Mouse (Mus musculus) heart, adult 2 months (tissue): ENCODE data around the gene Exoc3l2. TPM values are rescaled to one million over a fixed set of nuclear protein-coding genes. Genes with fewer than 3 reads are reported as not detected.

Source experiments
- DNase-seq, 2 experiments: peaks; one replicate each; pipeline ENCODE4 v3.0.0; 2021
- H3K27ac ChIP-seq: fragments of 200-600 bp; 2 replicates; pipeline ENCODE4 v1.8.1; 2022
- H3K27me3 ChIP-seq: fragments of 200-500 bp; 2 replicates; pipeline ENCODE4 v1.6.1; 2012; ENCODE audit warnings: mild to moderate bottlenecking, low read length, inconsistent platforms, mixed read lengths; ENCODE audit not compliant: control insufficient read depth, insufficient read depth
- H3K36me3 ChIP-seq: fragments of 200-500 bp; 2 replicates; pipeline ENCODE4 v1.6.1; 2012; ENCODE audit warnings: low read length, inconsistent platforms; ENCODE audit not compliant: control insufficient read depth, insufficient read depth
- H3K4me1 ChIP-seq: fragments of 200-500 bp; 2 replicates; pipeline ENCODE4 v1.6.1; 2011; ENCODE audit warnings: low read length; ENCODE audit not compliant: control insufficient read depth, insufficient read depth
- H3K4me3 ChIP-seq: fragments of 200-600 bp; 2 replicates; pipeline ENCODE4 v1.8.1; 2022
- H3K79me2 ChIP-seq: fragments of 200-500 bp; replicated peaks from 2 replicates; pipeline ENCODE4 v1.6.1; 2012; ENCODE audit warnings: mild to moderate bottlenecking, inconsistent platforms, low read length, moderate library complexity, mixed read lengths; ENCODE audit not compliant: control insufficient read depth, insufficient read depth
- H3K9ac ChIP-seq: fragments of 200-500 bp; 2 replicates; pipeline ENCODE4 v1.6.1; 2012; ENCODE audit warnings: low read depth, mild to moderate bottlenecking, control low read depth, inconsistent platforms, low read length, mixed read lengths
- CTCF ChIP-seq: fragments of 200-600 bp; IDR thresholded peaks from 2 replicates; pipeline ENCODE4 v1.8.1; 2022; ENCODE audit warnings: antibody characterized with exemption, mild to moderate bottlenecking, moderate library complexity
- EP300 ChIP-seq: fragments of 200-500 bp; IDR thresholded peaks from 2 replicates; pipeline ENCODE4 v1.6.1; 2011; ENCODE audit warnings: low read depth, low read length, control low read depth; ENCODE audit not compliant: insufficient read depth
- POLR2A ChIP-seq: fragments of 200-500 bp; IDR thresholded peaks from 2 replicates; pipeline ENCODE4 v1.6.1; 2011; ENCODE audit warnings: mild to moderate bottlenecking, low read depth, low read length, control low read depth; ENCODE audit not compliant: insufficient read depth
- WGBS: fragments of 180-500 bp; shearing (Covaris S2); methylation state at CpG from one replicate; pipeline ENCODE4 v1.1.7; 2018; 5-methylcytosine and 5-hydroxymethylcytosine counted together
- intact Hi-C: fragments of 180-260 bp; cut with DNase I; formaldehyde crosslinking; loops from one replicate; pipeline ENCODE4 v1.15.1; 2025
- polyA plus RNA-seq: library from polyadenylated mRNA; depleted of rRNA; stranded (reverse); fragments of >200 nt; gene quantifications from 2 replicates; pipeline ENCODE4 v1.2.3, GENCODE M21; 2012
- total RNA-seq, 2 experiments: library from RNA; stranded (reverse); gene quantifications; 2 replicates each; pipeline ENCODE4 v1.2.3; 2021

Gene Exoc3l2
- total and polyA plus RNA-seq, 3 experiments = 0.80 to 1.5 (median 1.2) TPM

- 98% methylated on average over 2 of the region's 2 CpGs for WGBS
- intact Hi-C loops = no loop called here
- H3K36me3 ChIP-seq = no peaks in the 10 kb centered on the region
- no peak overlapping the region for H3K9ac ChIP-seq
- no peaks in the 10 kb centered on the region for H3K79me2 ChIP-seq
- H3K4me3 ChIP-seq = no peak overlapping the region
- no peaks in the 10 kb centered on the region for H3K27me3 ChIP-seq
- no peaks in the 10 kb centered on the region for H3K4me1 ChIP-seq
- no peak overlapping the region for H3K27ac ChIP-seq
- no peak for DNase-seq
- TF ChIP-seq EP300 (no peak), CTCF (peak; percentile 44)
These were observed 30.7 kb upstream of the Exoc3l2 start for GRCm38 (mm10) chr7:19432475-19432874.

GRCm38 (mm10) chr7:19436276-19436675 lies 26.9 kb upstream of the Exoc3l2 start:
- no peak for DNase-seq
- H3K27ac ChIP-seq = no peak overlapping the region
- 100% methylated on average over 2 of the region's 2 CpGs for WGBS
- H3K4me3 ChIP-seq = no peak overlapping the region
- intact Hi-C loops = no loop called here
- H3K4me1 ChIP-seq = no peaks in the 10 kb centered on the region
- no peaks in the 10 kb centered on the region for H3K27me3 ChIP-seq
- H3K36me3 ChIP-seq = no peaks in the 10 kb centered on the region
- no peaks in the 10 kb centered on the region for H3K79me2 ChIP-seq
- H3K9ac ChIP-seq = no peak overlapping the region
- TF ChIP-seq POLR2A = no peak
- no peak for TF ChIP-seq CTCF
- TF ChIP-seq EP300 = no peak

GRCm38 (mm10) chr7:19437048-19437447 lies 26.1 kb upstream of the Exoc3l2 start:
- H3K27ac ChIP-seq = no peak overlapping the region
- H3K79me2 ChIP-seq = no peaks in the 10 kb centered on the region
- TF ChIP-seq CTCF = no peak
- DNase-seq = no peak
- intact Hi-C loops = no loop called here
- no peak overlapping the region for H3K9ac ChIP-seq
- H3K4me1 ChIP-seq = peaks cover 2% of the 10 kb centered on the region; the same call in 1 of the 2 replicates
- 84% methylated on average over 9 of the region's 9 CpGs for WGBS
- H3K36me3 ChIP-seq = no peaks in the 10 kb centered on the region; the same call in 1 of the 2 replicates
- no peak overlapping the region for H3K4me3 ChIP-seq
- H3K27me3 ChIP-seq = no peaks in the 10 kb centered on the region

GRCm38 (mm10) chr7:19441448-19442091 lies 21.6 kb upstream of the Exoc3l2 start:
- no peak for DNase-seq
- H3K27me3 ChIP-seq = no peaks in the 10 kb centered on the region
- H3K4me3 ChIP-seq = no peak overlapping the region
- WGBS = 42% methylated on average over 9 of the region's 9 CpGs
- no peak overlapping the region for H3K27ac ChIP-seq
- H3K4me1 ChIP-seq = peaks cover 2% of the 10 kb centered on the region; the same call in 1 of the 2 replicates
- TF ChIP-seq POLR2A (no peak), EP300 (no peak), CTCF (no peak)
- no peaks in the 10 kb centered on the region; the same call in 1 of the 2 replicates for H3K36me3 ChIP-seq
- H3K79me2 ChIP-seq = no peaks in the 10 kb centered on the region
- intact Hi-C loops = no loop called here
- H3K9ac ChIP-seq = no peak overlapping the region

- no peak for TF ChIP-seq POLR2A
- peak; percentile 76; the same call in 1 of the 2 replicates for TF ChIP-seq EP300
- 39% methylated on average over 3 of the region's 3 CpGs for WGBS
- H3K36me3 ChIP-seq = no peaks in the 10 kb centered on the region; the same call in 1 of the 2 replicates
These were observed 19.8 kb upstream of the Exoc3l2 start for GRCm38 (mm10) chr7:19443344-19443743.

GRCm38 (mm10) chr7:19444801-19445200 lies 18.3 kb upstream of the Exoc3l2 start:
- 71% methylated on average over 12 of the region's 12 CpGs for WGBS

More at GRCm38 (mm10) chr7:19443344-19443743, 19.8 kb upstream of the Exoc3l2 start:
- DNase-seq = peak; percentile 77 to 87
- intact Hi-C loops = no loop called here
- Histone ChIP-seq H3K79me2 (no peaks in the 10 kb centered on the region), H3K27ac (no peak overlapping the region), H3K27me3 (no peaks in the 10 kb centered on the region), H3K4me1 (peaks cover 2% of the 10 kb centered on the region; the same call in 1 of the 2 replicates), H3K9ac (no peak overlapping the region), H3K4me3 (no peak overlapping the region)

More at GRCm38 (mm10) chr7:19444801-19445200, 18.3 kb upstream of the Exoc3l2 start:
- Histone ChIP-seq H3K27ac (no peak overlapping the region), H3K4me1 (peaks cover 2% of the 10 kb centered on the region; the same call in 1 of the 2 replicates), H3K27me3 (no peaks in the 10 kb centered on the region), H3K36me3 (no peaks in the 10 kb centered on the region; the same call in 1 of the 2 replicates), H3K9ac (no peak overlapping the region), H3K4me3 (no peak overlapping the region), H3K79me2 (no peaks in the 10 kb centered on the region)
- no peak for DNase-seq
- intact Hi-C loops = no loop called here
- TF ChIP-seq EP300 (no peak), CTCF (no peak)
